Mouse (Mus musculus): ENCODE measurements at regions not wholly inside any gene's neighbourhood (a gene's known extent, or its start where the extent isn't known, plus 50 kb on each side); places are given as distances from the start of the nearest gene placed in this dataset.

- TF ChIP-seq CTCF (IDR thresholded peaks at IDR 0.05; ENCODE audit: low read depth) = no peak
- TF ChIP-seq EP300 (IDR thresholded peaks at IDR 0.05; ENCODE audit: low read depth) = no peak
Observed at GRCm38 (mm10) chr13:101253698-101254468, 420.7 kb upstream of the Slc30a5 start.

Measured in liver, embryonic 14.5 days (tissue).